Mouse (Mus musculus): ENCODE measurements at regions not wholly inside any gene's neighbourhood (a gene's known extent, or its start where the extent isn't known, plus 50 kb on each side); places are given as distances from the start of the nearest gene placed in this dataset.
"Not testable (repeated sequence)": the region's sequence is repeated elsewhere in the genome, so short reads cannot be mapped to it uniquely, and the experiment has no call there.

- no peak for ATAC-seq (ENCODE audit: insufficient number of reproducible peaks, low FRiP score, low TSS enrichment)
Observed at GRCm38 (mm10) chr7:39716340-39717150, 199.0 kb downstream of the Zfp619 start.

- ATAC-seq (ENCODE audit: insufficient number of reproducible peaks, low FRiP score, low TSS enrichment) = no peak
Observed at GRCm38 (mm10) chr7:39727935-39728557, 210.5 kb downstream of the Zfp619 start.

GRCm38 (mm10) chr7:39728930-39729329 is 211.4 kb downstream of the Zfp619 start:
- no peak for ATAC-seq (ENCODE audit: insufficient number of reproducible peaks, low FRiP score, low TSS enrichment)

- ATAC-seq (ENCODE audit: insufficient number of reproducible peaks, low FRiP score, low TSS enrichment) = no peak
Observed at GRCm38 (mm10) chr7:39729723-39730122, 212.2 kb downstream of the Zfp619 start.

- ATAC-seq (ENCODE audit: insufficient number of reproducible peaks, low FRiP score, low TSS enrichment) = no peak
Observed at GRCm38 (mm10) chr7:39732790-39733189, 215.2 kb downstream of the Zfp619 start.

- not testable (repeated sequence) for ATAC-seq (ENCODE audit: insufficient number of reproducible peaks, low FRiP score, low TSS enrichment)
Observed at GRCm38 (mm10) chr7:39748395-39748794, 230.8 kb downstream of the Zfp619 start.

- no peak for ATAC-seq (ENCODE audit: insufficient number of reproducible peaks, low FRiP score, low TSS enrichment)
Observed at GRCm38 (mm10) chr7:39750448-39750847, 232.9 kb downstream of the Zfp619 start.

GRCm38 (mm10) chr7:39764366-39764765 is 246.8 kb downstream of the Zfp619 start:
- ATAC-seq (ENCODE audit: insufficient number of reproducible peaks, low FRiP score, low TSS enrichment) = no peak

GRCm38 (mm10) chr7:39765094-39765493 is 247.5 kb downstream of the Zfp619 start:
- no peak for ATAC-seq (ENCODE audit: insufficient number of reproducible peaks, low FRiP score, low TSS enrichment)

GRCm38 (mm10) chr7:39773291-39773690 is 255.7 kb downstream of the Zfp619 start:
- no peak for ATAC-seq (ENCODE audit: insufficient number of reproducible peaks, low FRiP score, low TSS enrichment)

- ATAC-seq (ENCODE audit: insufficient number of reproducible peaks, low FRiP score, low TSS enrichment) = no peak
Observed at GRCm38 (mm10) chr7:39789321-39789720, 271.8 kb downstream of the Zfp619 start.

GRCm38 (mm10) chr7:39789880-39790279 is 272.3 kb downstream of the Zfp619 start:
- no peak for ATAC-seq (ENCODE audit: insufficient number of reproducible peaks, low FRiP score, low TSS enrichment)

- ATAC-seq (ENCODE audit: insufficient number of reproducible peaks, low FRiP score, low TSS enrichment) = no peak
Observed at GRCm38 (mm10) chr7:39794751-39795150, 277.2 kb downstream of the Zfp619 start.

- ATAC-seq (ENCODE audit: insufficient number of reproducible peaks, low FRiP score, low TSS enrichment) = no peak
Observed at GRCm38 (mm10) chr7:39804276-39804675, 286.7 kb downstream of the Zfp619 start.

GRCm38 (mm10) chr7:39818036-39818435 is 300.5 kb downstream of the Zfp619 start:
- no peak for ATAC-seq (ENCODE audit: insufficient number of reproducible peaks, low FRiP score, low TSS enrichment)

GRCm38 (mm10) chr7:39822550-39823178 is 305.1 kb downstream of the Zfp619 start:
- no peak for ATAC-seq (ENCODE audit: insufficient number of reproducible peaks, low FRiP score, low TSS enrichment)

GRCm38 (mm10) chr7:39828378-39828777 is 310.8 kb downstream of the Zfp619 start:
- ATAC-seq (ENCODE audit: insufficient number of reproducible peaks, low FRiP score, low TSS enrichment) = no peak

GRCm38 (mm10) chr7:39830831-39831230 is 313.3 kb downstream of the Zfp619 start:
- no peak for ATAC-seq (ENCODE audit: insufficient number of reproducible peaks, low FRiP score, low TSS enrichment)

- ATAC-seq (ENCODE audit: insufficient number of reproducible peaks, low FRiP score, low TSS enrichment) = no peak
Observed at GRCm38 (mm10) chr7:39841988-39842387, 324.4 kb downstream of the Zfp619 start.

- no peak; the same call in 1 of the 2 replicates for ATAC-seq (ENCODE audit: insufficient number of reproducible peaks, low FRiP score, low TSS enrichment)
Observed at GRCm38 (mm10) chr7:39847914-39848782, 330.6 kb downstream of the Zfp619 start.
